Mouse (Mus musculus): ENCODE measurements around the gene Syt9.

DNA sequence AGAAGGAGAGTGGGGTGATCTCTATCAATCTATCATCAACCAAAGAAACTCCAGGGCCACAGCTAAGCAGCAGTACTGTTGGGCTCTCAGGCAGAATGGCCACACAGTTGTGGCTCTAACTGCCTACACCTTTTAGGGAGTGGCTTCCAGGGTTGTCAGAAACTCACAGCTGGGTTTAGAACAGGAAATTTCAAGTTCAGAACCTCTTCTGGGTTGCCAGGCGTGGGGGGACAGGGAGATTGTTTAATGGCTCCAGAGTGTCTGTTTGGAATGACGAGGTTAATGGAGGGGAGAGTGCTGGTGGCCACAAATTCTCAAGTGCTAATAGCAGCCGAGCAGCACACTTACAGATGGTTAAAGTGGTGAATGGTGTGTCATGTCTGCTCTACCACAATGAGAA is 92.4 kb downstream of the Syt9 start:
- TF ChIP-seq POLR2A (IDR thresholded peaks at IDR 0.05; ENCODE audit: borderline replicate concordance, extremely low read depth, insufficient read depth, insufficient read length, poor library complexity, severe bottlenecking) (no peak), CTCF (IDR thresholded peaks at IDR 0.05; ENCODE audit: borderline replicate concordance, extremely low read depth, insufficient read depth, insufficient read length) (no peak)
